Mouse (Mus musculus): ENCODE measurements around the gene Lcn12.

GRCm38 (mm10) chr2:25456205-25456953 is 37.3 kb downstream of the Lcn12 start, which contains the start of gene Clic3:
- TF ChIP-seq CTCF (IDR thresholded peaks at IDR 0.05) (no peak), EP300 (IDR thresholded peaks at IDR 0.05; ENCODE audit: insufficient read depth, low read depth, low read length) (no peak)
